Mouse (Mus musculus) liver, adult 2 months (tissue): ENCODE results near the gene Cdh1. TPM values are rescaled to one million over a fixed set of nuclear protein-coding genes. Genes with fewer than 3 reads are reported as not detected.

Experiments used
- DNase-seq: peaks from one replicate; pipeline ENCODE4 v3.0.0-alpha.2; 2011; ENCODE audit warnings: low read depth, low spot score; ENCODE audit errors: extremely low read depth
- H3K27ac ChIP-seq: fragments of 200-500 bp; replicated peaks from 2 replicates; pipeline ENCODE4 v1.5.1; 2012; ENCODE audit warnings: low read depth, mild to moderate bottlenecking, control low read depth, inconsistent platforms, low read length; ENCODE audit not compliant: insufficient read depth
- H3K27me3 ChIP-seq: fragments of 200-500 bp; 2 replicates; pipeline ENCODE4 v1.6.1; 2012; ENCODE audit warnings: mild to moderate bottlenecking, moderate library complexity, low read length, inconsistent platforms; ENCODE audit not compliant: control insufficient read depth, insufficient read depth
- H3K36me3 ChIP-seq: fragments of 200-500 bp; 2 replicates; pipeline ENCODE4 v1.6.1; 2012; ENCODE audit warnings: low read length, inconsistent platforms; ENCODE audit not compliant: control insufficient read depth, insufficient read depth
- H3K4me1 ChIP-seq: fragments of 200-500 bp; 2 replicates; pipeline ENCODE4 v1.6.1; 2011; ENCODE audit warnings: low read length; ENCODE audit not compliant: control insufficient read depth, insufficient read depth
- H3K4me3 ChIP-seq: fragments of 200-500 bp; 2 replicates; pipeline ENCODE4 v1.5.1; 2011; ENCODE audit warnings: low read depth, mild to moderate bottlenecking, control low read depth, low read length, moderate library complexity; ENCODE audit not compliant: insufficient read depth
- H3K79me2 ChIP-seq: fragments of 200-500 bp; 2 replicates; pipeline ENCODE4 v1.6.1; 2012; ENCODE audit warnings: inconsistent platforms, mild to moderate bottlenecking, low read length, moderate library complexity; ENCODE audit not compliant: control insufficient read depth, insufficient read depth
- H3K9ac ChIP-seq: fragments of 200-500 bp; 2 replicates; pipeline ENCODE4 v1.6.1; 2012; ENCODE audit warnings: low read depth, mild to moderate bottlenecking, control low read depth, inconsistent platforms, low read length
- CTCF ChIP-seq: fragments of 200-500 bp; IDR thresholded peaks from 2 replicates; pipeline ENCODE4 v1.5.1; 2011; ENCODE audit warnings: low read depth, low read length, control low read depth
- POLR2A ChIP-seq: fragments of 200-500 bp; IDR thresholded peaks from 2 replicates; pipeline ENCODE4 v1.6.1; 2011; ENCODE audit warnings: low read length, control low read depth; ENCODE audit not compliant: insufficient read depth; ENCODE audit errors: extremely low read depth
- WGBS: fragments of 180-500 bp; shearing (Covaris S2); methylation state at CpG from one replicate; pipeline ENCODE4 v1.1.7; 2018; 5-methylcytosine and 5-hydroxymethylcytosine counted together
- polyA plus RNA-seq: library from polyadenylated mRNA; depleted of rRNA; stranded (reverse); fragments of >200 nt; gene quantifications from 2 replicates; pipeline ENCODE4 v1.2.3, GENCODE M21; 2012
- total RNA-seq: library from RNA; depleted of rRNA; stranded (reverse); fragments of >200 nt; gene quantifications from 2 replicates; pipeline ENCODE4 v1.2.3, GENCODE M21; 2014

The Cdh1 gene
- total and polyA plus RNA-seq, 2 experiments: 17.5 to 19.8 TPM

GRCm38 (mm10) chr8:106628291-106628964 lies 25.3 kb downstream of the Cdh1 start:
- no peak for TF ChIP-seq CTCF
- TF ChIP-seq POLR2A: no peak
- Histone ChIP-seq H3K27ac (no peak overlapping the region), H3K27me3 (no peaks in the 10 kb centered on the region), H3K36me3 (no peaks in the 10 kb centered on the region), H3K9ac (no peak overlapping the region), H3K4me3 (no peak overlapping the region), H3K4me1 (peaks cover 8% of the 10 kb centered on the region; the same call in 1 of the 2 replicates), H3K79me2 (peaks cover 6% of the 10 kb centered on the region; the same call in 1 of the 2 replicates)
- WGBS: 87% methylated on average over 11 of the region's 11 CpGs
- DNase-seq: no peak

- Histone ChIP-seq H3K36me3 (no peaks in the 10 kb centered on the region), H3K4me1 (peaks cover 10% of the 10 kb centered on the region), H3K9ac (no peak overlapping the region), H3K27ac (no peak overlapping the region), H3K27me3 (no peaks in the 10 kb centered on the region), H3K79me2 (peaks cover 2% of the 10 kb centered on the region; the same call in 1 of the 2 replicates), H3K4me3 (no peak overlapping the region)
- 83% methylated on average over 5 of the region's 5 CpGs for WGBS
- TF ChIP-seq CTCF (no peak), POLR2A (no peak)
- DNase-seq: no peak
Measured at GRCm38 (mm10) chr8:106629456-106629855, 26.3 kb downstream of the Cdh1 start.

- Histone ChIP-seq H3K79me2 (no peaks in the 10 kb centered on the region; the same call in 1 of the 2 replicates), H3K27ac (no peak overlapping the region), H3K27me3 (no peaks in the 10 kb centered on the region), H3K4me3 (no peak overlapping the region), H3K36me3 (no peaks in the 10 kb centered on the region), H3K9ac (no peak overlapping the region), H3K4me1 (peaks cover 8% of the 10 kb centered on the region)
- 72% methylated on average over 5 of the region's 5 CpGs for WGBS
- no peak for DNase-seq
- no peak for TF ChIP-seq POLR2A
- TF ChIP-seq CTCF: no peak
Measured at GRCm38 (mm10) chr8:106631904-106632303, 28.8 kb downstream of the Cdh1 start.

- TF ChIP-seq CTCF (no peak), POLR2A (no peak)
- H3K27me3 ChIP-seq: no peaks in the 10 kb centered on the region
- H3K9ac ChIP-seq: no peak overlapping the region; the same call in 1 of the 2 replicates
- H3K4me3 ChIP-seq: no peak overlapping the region
- DNase-seq: peak; percentile 24
- H3K36me3 ChIP-seq: no peaks in the 10 kb centered on the region
- WGBS: 46% methylated on average over 8 of the region's 8 CpGs
- peak overlapping the region; percentile 15 for H3K27ac ChIP-seq
- peaks cover 8% of the 10 kb centered on the region for H3K4me1 ChIP-seq
- H3K79me2 ChIP-seq: no peaks in the 10 kb centered on the region
Measured at GRCm38 (mm10) chr8:106632650-106633049, 29.5 kb downstream of the Cdh1 start.

GRCm38 (mm10) chr8:106633361-106634158 lies 30.4 kb downstream of the Cdh1 start:
- 25% methylated on average over 17 of the region's 17 CpGs for WGBS
- DNase-seq: peak; percentile 85
- Histone ChIP-seq H3K36me3 (no peaks in the 10 kb centered on the region), H3K9ac (peak overlapping the region; percentile 25; the same call in 1 of the 2 replicates), H3K79me2 (no peaks in the 10 kb centered on the region), H3K4me1 (peaks cover 8% of the 10 kb centered on the region), H3K27me3 (no peaks in the 10 kb centered on the region), H3K27ac (peak overlapping the region; percentile 90), H3K4me3 (peak overlapping the region; percentile 23; the same call in 1 of the 2 replicates)
- TF ChIP-seq CTCF: no peak
- no peak for TF ChIP-seq POLR2A

GRCm38 (mm10) chr8:106635284-106635683 lies 32.1 kb downstream of the Cdh1 start:
- Histone ChIP-seq H3K4me3 (no peak overlapping the region), H3K27ac (no peak overlapping the region), H3K36me3 (no peaks in the 10 kb centered on the region), H3K79me2 (no peaks in the 10 kb centered on the region), H3K9ac (no peak overlapping the region), H3K27me3 (no peaks in the 10 kb centered on the region), H3K4me1 (peaks cover 14% of the 10 kb centered on the region)
- no peak for DNase-seq
- TF ChIP-seq POLR2A (no peak), CTCF (no peak)
- 71% methylated on average over 5 of the region's 5 CpGs for WGBS
